Mouse (Mus musculus): ENCODE results near the gene E130208F15Rik. TPM values are rescaled to one million over a fixed set of nuclear protein-coding genes. Genes with fewer than 3 reads are reported as not detected.

Gene E130208F15Rik
- total RNA-seq, 2 experiments from 2014 or later: 0.32 to 0.55 TPM

Other genes starting within 250 kb of the E130208F15Rik start
- 1 to 10 TPM; 5.0 to 5.1 TPM for gene Zfp82, start 248.8 kb upstream of the E130208F15Rik start, total RNA-seq (2021)
- gene Gm26920, start 231.3 kb upstream of the E130208F15Rik start, total RNA-seq (2021): not detected
- gene Zfp566, start 231.2 kb upstream of the E130208F15Rik start, total RNA-seq (2021): 1 to 10 TPM; 7.2 to 7.5 TPM
- gene Zfp260, start 227.0 kb upstream of the E130208F15Rik start, total RNA-seq (2021): 10 to 100 TPM; 64.5 to 64.6 TPM
- gene Zfp382, start 199.8 kb upstream of the E130208F15Rik start, total RNA-seq (2021): 10 to 100 TPM; 34.9 to 36.0 TPM
- gene Zfp146, start 152.0 kb upstream of the E130208F15Rik start, total RNA-seq (2021): 10 to 100 TPM; 48.5 to 49.7 TPM
- 1 to 10 TPM; 5.5 to 6.0 TPM for gene Cox7a1, start 137.6 kb upstream of the E130208F15Rik start, total RNA-seq (2021)
- 100 to 1,000 TPM; 180 to 183 TPM for gene Capns1, start 122.9 kb upstream of the E130208F15Rik start, total RNA-seq (2021)
- 10 to 100 TPM; 57.6 to 59.5 TPM for gene Polr2i, start 89.8 kb upstream of the E130208F15Rik start, total RNA-seq (2021)
- 100 to 1,000 TPM; 130 to 143 TPM for gene Tbcb, start 89.5 kb upstream of the E130208F15Rik start, total RNA-seq (2021)
- not detected for gene Ovol3, start 86.0 kb upstream of the E130208F15Rik start, total RNA-seq (2021)
- under 1 TPM in 1 of 2 experiments, not detected in 1; 0.34 TPM for gene Thap8, start 41.6 kb upstream of the E130208F15Rik start, total RNA-seq (2021)
- gene Wdr62, start 41.3 kb upstream of the E130208F15Rik start, total RNA-seq (2021): 1 to 10 TPM in 1 of 2 experiments, under 1 TPM in 1; 0.73 to 1.5 TPM
- 100 to 1,000 TPM; 467 to 489 TPM for gene Clip3, start 30.0 kb upstream of the E130208F15Rik start, total RNA-seq (2021)
- 10 to 100 TPM; 63.6 to 64.4 TPM for gene Alkbh6, start 13.0 kb upstream of the E130208F15Rik start, total RNA-seq (2021)
- gene Syne4, start 6.9 kb upstream of the E130208F15Rik start, total RNA-seq (2021): 1 to 10 TPM; 8.4 to 8.7 TPM
- gene Sdhaf1, start 2.2 kb downstream of the E130208F15Rik start, total RNA-seq (2021): 1 to 10 TPM; 7.2 to 7.8 TPM
- 10 to 100 TPM; 34.0 to 35.2 TPM for gene Lrfn3, start 41.0 kb downstream of the E130208F15Rik start, total RNA-seq (2021)
- 10 to 100 TPM; 28.7 to 29.8 TPM for gene Tyrobp, start 92.0 kb downstream of the E130208F15Rik start, total RNA-seq (2021)
- gene Hcst, start 98.1 kb downstream of the E130208F15Rik start, total RNA-seq (2021): 1 to 10 TPM in 1 of 2 experiments, not detected in 1; 1.2 TPM
- gene Nfkbid, start 100.0 kb downstream of the E130208F15Rik start, total RNA-seq (2021): 1 to 10 TPM; 2.6 to 2.7 TPM
- gene Aplp1, start 123.8 kb downstream of the E130208F15Rik start, total RNA-seq (2021): 1,000 to 10,000 TPM; 1,270 to 1,289 TPM
- gene Kirrel2, start 135.9 kb downstream of the E130208F15Rik start, total RNA-seq (2021): 10 to 100 TPM; 11.4 to 11.7 TPM
- 1 to 10 TPM in 1 of 2 experiments, under 1 TPM in 1; 0.78 to 1.5 TPM for gene Nphs1, start 136.6 kb downstream of the E130208F15Rik start, total RNA-seq (2021)
- gene Prodh2, start 171.9 kb downstream of the E130208F15Rik start, total RNA-seq (2021): not detected
- 100 to 1,000 TPM; 190 to 213 TPM for gene Arhgap33, start 213.3 kb downstream of the E130208F15Rik start, total RNA-seq (2021)
- 1 to 10 TPM; 5.1 to 6.4 TPM for gene Hspb6, start 230.4 kb downstream of the E130208F15Rik start, total RNA-seq (2021)
- 1 to 10 TPM; 5.2 to 5.5 TPM for gene Proser3, start 230.6 kb downstream of the E130208F15Rik start, total RNA-seq (2021)
- gene Lin37, start 238.1 kb downstream of the E130208F15Rik start, total RNA-seq (2021): 10 to 100 TPM; 45.5 to 47.8 TPM
- gene U2af1l4, start 241.6 kb downstream of the E130208F15Rik start, total RNA-seq (2021): 10 to 100 TPM; 57.2 to 69.2 TPM
- 1 to 10 TPM; 5.7 TPM for gene Gm49396, start 241.6 kb downstream of the E130208F15Rik start, total RNA-seq (2021)
- gene Psenen, start 241.9 kb downstream of the E130208F15Rik start, total RNA-seq (2021): 10 to 100 TPM; 82.7 to 90.1 TPM
- gene Igflr1, start 243.7 kb downstream of the E130208F15Rik start, total RNA-seq (2021): 1 to 10 TPM; 2.8 to 3.5 TPM

Measured in left cerebral cortex, postnatal 25 days (tissue).